Mouse (Mus musculus) CH12.LX (cell line): ENCODE measurements at regions not wholly inside any gene's neighbourhood (a gene's known extent, or its start where the extent isn't known, plus 50 kb on each side); places are given as distances from the start of the nearest gene placed in this dataset.

Experiments
- CTCF ChIP-seq, 2 experiments: IDR thresholded peaks in 1 of 2; conservative IDR thresholded peaks in 1 of 2; 2 replicates each; pipeline ENCODE4 v1.5.1; 2011 to 2012; ENCODE audit warnings: low read depth in 2 of 2, low read length in 2 of 2, improper control_type of control experiment in 1 of 2, inconsistent platforms in 1 of 2, mild to moderate bottlenecking in 1 of 2, moderate library complexity in 1 of 2
- MXI1 ChIP-seq: IDR thresholded peaks from 2 replicates; pipeline ENCODE4 v1.6.1; 2011; ENCODE audit warnings: mild to moderate bottlenecking, low read depth, low read length, improper control_type of control experiment
- NRF1 ChIP-seq: IDR thresholded peaks from 2 replicates; pipeline ENCODE4 v1.6.1; 2014; ENCODE audit warnings: low read depth, mild to moderate bottlenecking, inconsistent platforms, low read length, improper control_type of control experiment, moderate library complexity
- POLR2A ChIP-seq: IDR thresholded peaks from 2 replicates; pipeline ENCODE4 v1.6.1; 2011; ENCODE audit warnings: low read depth, mild to moderate bottlenecking, improper control_type of control experiment, low read length
- ZMIZ1 ChIP-seq: IDR thresholded peaks from 2 replicates; pipeline ENCODE4 v1.6.1; 2012; ENCODE audit warnings: low read depth, mild to moderate bottlenecking, inconsistent platforms, low read length, improper control_type of control experiment

DNA sequence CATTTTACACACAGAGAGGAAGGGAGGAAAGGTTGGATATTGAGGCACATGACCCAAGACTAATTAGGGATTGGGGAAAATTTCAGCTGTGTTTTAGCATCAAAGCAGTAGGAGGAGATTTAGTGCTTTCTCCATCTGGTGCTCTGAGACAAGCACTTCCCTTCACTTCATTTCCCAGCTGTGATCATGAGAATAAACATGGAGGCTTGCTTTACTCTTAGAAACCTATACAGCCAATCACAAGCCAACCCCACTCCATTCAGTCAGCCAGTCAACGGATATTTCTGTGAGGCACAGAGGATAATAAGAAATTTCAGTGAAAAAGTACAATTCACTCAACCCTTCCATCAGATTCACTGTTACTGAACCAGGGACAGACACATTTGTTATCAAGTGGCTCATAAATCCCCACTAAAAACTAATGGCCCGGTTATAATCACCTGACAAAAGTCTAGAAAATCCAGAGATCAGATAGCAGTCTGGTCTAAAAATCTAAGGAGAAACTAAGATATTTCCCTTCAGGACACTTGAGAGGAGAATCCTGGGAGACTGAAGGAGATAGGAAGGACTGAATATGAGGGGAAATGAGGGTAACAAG lies 249.7 kb upstream of the Map3k7 start:
- TF ChIP-seq CTCF (conservative IDR thresholded peaks at IDR 0.05 in 1 of 2, IDR thresholded peaks at IDR 0.05 in 1 of 2; ENCODE audit: low read depth in 2 of 2, low read length in 2 of 2) (no peak), POLR2A (no peak), ZMIZ1 (no peak), NRF1 (no peak), MXI1 (no peak)
